Mouse (Mus musculus) heart, adult 2 months (tissue): ENCODE measurements at regions not wholly inside any gene's neighbourhood (a gene's known extent, or its start where the extent isn't known, plus 50 kb on each side); places are given as distances from the start of the nearest gene placed in this dataset.

ENCODE experiments used
- CTCF ChIP-seq: fragments of 200-600 bp; IDR thresholded peaks from 2 replicates; pipeline ENCODE4 v1.8.1; 2022; ENCODE audit warnings: antibody characterized with exemption, mild to moderate bottlenecking, moderate library complexity
- POLR2A ChIP-seq: fragments of 200-500 bp; IDR thresholded peaks from 2 replicates; pipeline ENCODE4 v1.6.1; 2011; ENCODE audit warnings: mild to moderate bottlenecking, low read depth, low read length, control low read depth; ENCODE audit not compliant: insufficient read depth

GRCm38 (mm10) chr8:8239489-8239888 lies 421.6 kb downstream of the Efnb2 start:
- TF ChIP-seq CTCF (no peak), POLR2A (no peak)
